Mouse (Mus musculus) intestine, embryonic 14.5 days (tissue): ENCODE measurements at regions not wholly inside any gene's neighbourhood (a gene's known extent, or its start where the extent isn't known, plus 50 kb on each side); places are given as distances from the start of the nearest gene placed in this dataset.
"Not testable (repeated sequence)": the region's sequence is repeated elsewhere in the genome, so short reads cannot be mapped to it uniquely, and the experiment has no call there.

ENCODE experiments used
- ATAC-seq: fragments of 200-750 bp; cut with Nextera tagmentation; replicated peaks from 2 replicates; pipeline ENCODE4 v1.8.0; 2017; ENCODE audit warnings: low read depth, moderate number of reproducible peaks, moderate TSS enrichment, moderate library complexity; ENCODE audit not compliant: low FRiP score, low TSS enrichment
- DNase-seq: peaks from one replicate; pipeline ENCODE4 v3.0.0-alpha.2; 2018; ENCODE audit warnings: low spot score
- H3K27ac ChIP-seq: fragments of 300-500 bp; sonication (generic); 2 replicates; pipeline ENCODE4 v1.5.1; 2014; ENCODE audit warnings: low read depth, mild to moderate bottlenecking, control low read depth
- H3K27me3 ChIP-seq: fragments of 300-500 bp; sonication (generic); replicated peaks from 2 replicates; pipeline ENCODE4 v1.6.1; 2014; ENCODE audit warnings: low read length, control low read depth; ENCODE audit not compliant: control insufficient read depth, insufficient read depth
- H3K36me3 ChIP-seq: fragments of 300-500 bp; sonication (generic); 2 replicates; pipeline ENCODE4 v1.6.1; 2014; ENCODE audit warnings: low read length, control low read depth; ENCODE audit not compliant: control insufficient read depth, insufficient read depth
- H3K4me1 ChIP-seq: fragments of 300-500 bp; sonication (generic); replicated peaks from 2 replicates; pipeline ENCODE4 v1.6.1; 2014; ENCODE audit warnings: low read length, control low read depth, mixed read lengths; ENCODE audit not compliant: control insufficient read depth, insufficient read depth
- H3K4me2 ChIP-seq: fragments of 300-500 bp; sonication (generic); 2 replicates; pipeline ENCODE4 v1.6.1; 2014; ENCODE audit warnings: low read length
- H3K4me3 ChIP-seq: fragments of 300-500 bp; sonication (generic); 2 replicates; pipeline ENCODE4 v1.5.1; 2014; ENCODE audit warnings: low read depth, low read length, control low read depth, mixed read lengths
- H3K9ac ChIP-seq: fragments of 300-500 bp; sonication (generic); 2 replicates; pipeline ENCODE4 v1.6.1; 2014; ENCODE audit warnings: mild to moderate bottlenecking, low read length
- H3K9me3 ChIP-seq: fragments of 300-500 bp; sonication (generic); 2 replicates; pipeline ENCODE4 v1.6.1; 2016; ENCODE audit warnings: low read length, control low read depth; ENCODE audit not compliant: control insufficient read depth
- WGBS: fragments of 180-500 bp; shearing (Covaris S2); extraction: QIAGEN DNeasy Blood & Tissue Kit; methylation state at CpG from one replicate; pipeline ENCODE4 v1.1.7; 2014; 5-methylcytosine and 5-hydroxymethylcytosine counted together

- no peaks in the 10 kb centered on the region for H3K36me3 ChIP-seq
- no peak for DNase-seq
- H3K27me3 ChIP-seq, result no peaks in the 10 kb centered on the region
- H3K4me1 ChIP-seq, result no peaks in the 10 kb centered on the region
- H3K4me2 ChIP-seq, result no peak overlapping the region
- no peak overlapping the region for H3K9ac ChIP-seq
- ATAC-seq, result peak; percentile 94
- H3K4me3 ChIP-seq, result no peak overlapping the region
- no peaks in the 10 kb centered on the region for H3K9me3 ChIP-seq
- 50% methylated on average over 7 of the region's 7 CpGs for WGBS
- H3K27ac ChIP-seq, result no peak overlapping the region
Observed at GRCm38 (mm10) chr16:76958597-76959392, 54.7 kb upstream of the Usp25 start.

GRCm38 (mm10) chr16:76957491-76957890 is 56.0 kb upstream of the Usp25 start:
- Histone ChIP-seq H3K4me2 (no peak overlapping the region), H3K4me3 (no peak overlapping the region), H3K27ac (no peak overlapping the region), H3K36me3 (no peaks in the 10 kb centered on the region), H3K4me1 (no peaks in the 10 kb centered on the region), H3K27me3 (no peaks in the 10 kb centered on the region), H3K9me3 (no peaks in the 10 kb centered on the region), H3K9ac (no peak overlapping the region)
- DNase-seq, result no peak
- 64% methylated on average over 3 of the region's 3 CpGs for WGBS
- no peak for ATAC-seq

- H3K36me3 ChIP-seq, result no peaks in the 10 kb centered on the region
- H3K4me1 ChIP-seq, result no peaks in the 10 kb centered on the region
- H3K4me3 ChIP-seq, result no peak overlapping the region
- ATAC-seq (no peak), DNase-seq (no peak)
- no peaks in the 10 kb centered on the region for H3K27me3 ChIP-seq
- H3K27ac ChIP-seq, result no peak overlapping the region
- H3K4me2 ChIP-seq, result no peak overlapping the region
- 81% methylated on average over 7 of the region's 7 CpGs for WGBS
- no peaks in the 10 kb centered on the region for H3K9me3 ChIP-seq
- no peak overlapping the region for H3K9ac ChIP-seq
Observed at GRCm38 (mm10) chr16:76957090-76957489, 56.4 kb upstream of the Usp25 start.

GRCm38 (mm10) chr16:76950836-76951486 is 62.5 kb upstream of the Usp25 start:
- Histone ChIP-seq H3K4me3 (no peak overlapping the region), H3K9me3 (no peaks in the 10 kb centered on the region), H3K36me3 (no peaks in the 10 kb centered on the region), H3K27me3 (no peaks in the 10 kb centered on the region), H3K4me2 (no peak overlapping the region), H3K27ac (no peak overlapping the region), H3K9ac (no peak overlapping the region), H3K4me1 (no peaks in the 10 kb centered on the region)
- DNase-seq (no peak), ATAC-seq (no peak)
- 61% methylated on average over 10 of the region's 10 CpGs for whole genome bisulfite sequencing

GRCm38 (mm10) chr16:76947011-76947410 is 66.5 kb upstream of the Usp25 start:
- Histone ChIP-seq H3K27me3 (no peaks in the 10 kb centered on the region), H3K9me3 (no peaks in the 10 kb centered on the region), H3K36me3 (no peaks in the 10 kb centered on the region), H3K4me1 (no peaks in the 10 kb centered on the region), H3K9ac (no peak overlapping the region), H3K4me3 (no peak overlapping the region), H3K4me2 (no peak overlapping the region), H3K27ac (no peak overlapping the region)
- DNase-seq (no peak), ATAC-seq (no peak)
- WGBS, result 70% methylated on average over 5 of the region's 5 CpGs

GRCm38 (mm10) chr16:76938128-76938527 is 75.4 kb upstream of the Usp25 start:
- Histone ChIP-seq H3K4me3 (no peak overlapping the region), H3K27ac (no peak overlapping the region), H3K4me2 (no peak overlapping the region), H3K27me3 (no peaks in the 10 kb centered on the region), H3K9ac (no peak overlapping the region), H3K36me3 (no peaks in the 10 kb centered on the region), H3K9me3 (no peaks in the 10 kb centered on the region), H3K4me1 (no peaks in the 10 kb centered on the region)
- DNase-seq (no peak), ATAC-seq (no peak)
- WGBS, result 60% methylated on average over 2 of the region's 2 CpGs

GRCm38 (mm10) chr16:76927901-76928300 is 85.6 kb upstream of the Usp25 start:
- Histone ChIP-seq H3K9ac (no peak overlapping the region), H3K4me2 (no peak overlapping the region), H3K27me3 (no peaks in the 10 kb centered on the region), H3K4me3 (no peak overlapping the region), H3K4me1 (no peaks in the 10 kb centered on the region), H3K36me3 (no peaks in the 10 kb centered on the region), H3K9me3 (no peaks in the 10 kb centered on the region), H3K27ac (no peak overlapping the region)
- WGBS, result 69% methylated on average over 6 of the region's 6 CpGs
- DNase-seq (no peak), ATAC-seq (no peak)

- H3K9ac ChIP-seq, DNase-seq, H3K9me3 ChIP-seq, H3K27me3 ChIP-seq, H3K4me3 ChIP-seq, ATAC-seq, H3K4me1 ChIP-seq, H3K4me2 ChIP-seq, H3K36me3 ChIP-seq, H3K27ac ChIP-seq: not testable (repeated sequence)
- WGBS, result 92% methylated on average over 11 of the region's 11 CpGs
Observed at GRCm38 (mm10) chr16:76920137-76920536, 93.4 kb upstream of the Usp25 start.

GRCm38 (mm10) chr16:76918598-76918997 is 94.9 kb upstream of the Usp25 start:
- no peak for ATAC-seq
- DNase-seq, result no peak

More at GRCm38 (mm10) chr16:76918598-76918997, 94.9 kb upstream of the Usp25 start:
- H3K4me3 ChIP-seq, result no peak overlapping the region
- H3K27me3 ChIP-seq, result no peaks in the 10 kb centered on the region
- H3K4me2 ChIP-seq, result no peak overlapping the region
- H3K36me3 ChIP-seq, result no peaks in the 10 kb centered on the region
- 74% methylated on average over 2 of the region's 2 CpGs for WGBS
- no peaks in the 10 kb centered on the region for H3K4me1 ChIP-seq
- H3K27ac ChIP-seq, result no peak overlapping the region
- H3K9ac ChIP-seq, result no peak overlapping the region
- no peaks in the 10 kb centered on the region for H3K9me3 ChIP-seq
